Mouse (Mus musculus) megakaryocyte, adult 5-6 weeks (primary cell): ENCODE measurements around the gene Dab2ip. TPM values are rescaled to one million over a fixed set of nuclear protein-coding genes. Genes with fewer than 3 reads are reported as not detected.

Experiments
- ATAC-seq: 2 replicates; pipeline ENCODE4 v1.8.0; 2016; ENCODE audit warnings: mild to moderate bottlenecking, inconsistent platforms; ENCODE audit not compliant: poor library complexity, severe bottlenecking
- total RNA-seq, 2 experiments: library from RNA; stranded (forward) in 1 of 2; stranded (reverse) in 1 of 2; fragments of 153-499, 151-499 nt in 1 of 2; fragments of 221-1000, 200-1000 nt in 1 of 2; gene quantifications; 2 replicates each; pipeline versions ENCODE4 v1.2.3 to v1.2.4; 2015 to 2017

The Dab2ip gene
- total RNA-seq, 2 experiments from 2014 or later: 2.7 to 3.7 TPM

DNA sequence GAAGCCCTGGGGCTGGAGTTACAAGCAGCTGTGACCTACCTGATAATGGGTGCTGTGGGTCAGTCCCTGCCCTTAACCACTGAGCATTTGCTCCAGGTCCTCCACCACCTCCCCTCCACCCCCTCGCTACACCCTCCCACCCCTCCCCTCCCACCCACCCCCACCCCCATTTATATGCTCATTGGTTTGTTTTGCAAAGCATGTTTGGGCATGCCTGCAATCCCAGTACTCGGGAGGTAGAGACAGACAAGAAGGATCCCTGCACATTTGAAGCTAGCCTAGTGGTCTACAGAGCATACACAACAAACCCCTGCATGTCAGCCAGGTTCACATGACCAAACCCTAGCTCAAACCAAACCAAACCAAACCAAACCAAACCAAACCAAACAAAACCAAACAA, 178.0 kb downstream of the Dab2ip start:
- no peak for ATAC-seq

- ATAC-seq: no peak
Observed at GRCm38 (mm10) chr2:35737467-35738027, 179.5 kb downstream of the Dab2ip start.

- no peak for ATAC-seq
Observed at GRCm38 (mm10) chr2:35739669-35740254, 181.7 kb downstream of the Dab2ip start.

- no peak for ATAC-seq
Observed at GRCm38 (mm10) chr2:35745876-35746275, 187.8 kb downstream of the Dab2ip start.

DNA sequence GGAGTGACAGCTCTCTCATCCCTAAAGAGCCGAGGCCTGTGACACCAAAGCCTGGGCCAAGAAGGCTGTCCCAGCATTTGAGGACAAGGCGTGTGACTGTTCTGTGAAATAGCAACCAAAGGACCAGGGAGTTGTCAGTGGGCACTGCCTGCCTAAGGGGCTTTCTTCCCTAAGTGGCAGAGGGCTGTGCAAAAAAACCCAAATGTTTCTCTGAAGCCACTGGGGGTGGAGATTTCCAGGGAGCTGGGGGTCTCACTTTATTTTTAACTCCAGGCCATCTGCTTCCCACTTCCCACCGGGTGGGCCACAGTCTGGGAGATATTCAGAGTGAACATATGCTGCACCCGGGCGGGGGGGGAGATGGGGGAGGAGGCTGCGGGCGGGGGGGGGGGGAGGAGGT, 188.6 kb downstream of the Dab2ip start:
- ATAC-seq: no peak

- ATAC-seq: no peak
Observed at GRCm38 (mm10) chr2:35747371-35748035, 189.4 kb downstream of the Dab2ip start.

DNA sequence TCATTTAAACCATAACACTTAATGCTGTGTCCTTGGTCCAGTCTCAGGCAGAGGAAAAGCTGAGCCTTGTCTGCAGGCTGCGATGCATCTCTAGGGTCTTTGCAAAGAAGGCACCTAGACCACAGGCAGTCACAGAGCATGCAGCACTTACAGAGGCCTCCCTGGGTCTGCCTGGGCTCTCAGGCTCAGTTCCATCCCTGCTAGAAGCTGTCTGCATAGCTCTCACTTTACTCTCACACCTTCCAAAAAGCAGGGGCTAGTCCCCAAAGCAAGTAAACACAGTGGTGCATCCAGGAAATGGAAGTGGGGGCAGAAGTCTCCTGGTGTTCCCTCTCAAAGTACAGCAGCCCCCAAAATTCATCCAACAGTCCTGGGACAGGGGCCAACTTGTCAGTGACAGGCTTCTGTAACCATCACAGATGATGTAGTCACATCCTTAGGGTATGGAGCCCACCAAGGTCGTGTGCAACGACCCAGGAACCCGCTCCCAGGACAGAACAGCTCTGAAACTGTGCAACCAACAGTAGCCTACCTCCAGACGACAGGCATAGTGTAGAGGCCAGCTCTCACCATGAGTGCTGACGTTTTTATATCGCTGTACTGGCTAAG, 192.6 kb downstream of the Dab2ip start:
- no peak for ATAC-seq

- no peak for ATAC-seq
Observed at GRCm38 (mm10) chr2:35751781-35752505, 193.9 kb downstream of the Dab2ip start.

DNA sequence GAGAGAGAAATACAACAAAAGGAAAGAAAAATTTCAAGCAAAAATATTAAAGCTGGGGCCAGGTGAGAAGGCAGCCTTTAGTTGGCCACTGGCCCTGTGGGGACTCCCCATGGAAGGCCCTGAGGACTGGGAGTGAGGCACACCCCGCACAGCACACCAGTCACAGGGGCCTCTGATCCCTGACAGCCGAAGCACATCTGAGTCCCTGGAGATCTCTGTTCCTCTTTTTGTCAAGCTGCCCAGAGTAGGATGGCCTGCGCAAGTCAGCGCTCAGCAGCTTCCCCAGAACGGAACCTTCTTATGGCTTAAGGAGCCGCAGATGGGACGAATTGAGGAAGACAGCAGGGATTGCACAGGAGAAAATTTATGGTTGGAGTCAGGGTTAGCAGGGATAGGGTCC, 198.4 kb downstream of the Dab2ip start:
- peak; percentile 97 for ATAC-seq

- ATAC-seq: no peak
Observed at GRCm38 (mm10) chr2:35760352-35760751, 202.3 kb downstream of the Dab2ip start.

DNA sequence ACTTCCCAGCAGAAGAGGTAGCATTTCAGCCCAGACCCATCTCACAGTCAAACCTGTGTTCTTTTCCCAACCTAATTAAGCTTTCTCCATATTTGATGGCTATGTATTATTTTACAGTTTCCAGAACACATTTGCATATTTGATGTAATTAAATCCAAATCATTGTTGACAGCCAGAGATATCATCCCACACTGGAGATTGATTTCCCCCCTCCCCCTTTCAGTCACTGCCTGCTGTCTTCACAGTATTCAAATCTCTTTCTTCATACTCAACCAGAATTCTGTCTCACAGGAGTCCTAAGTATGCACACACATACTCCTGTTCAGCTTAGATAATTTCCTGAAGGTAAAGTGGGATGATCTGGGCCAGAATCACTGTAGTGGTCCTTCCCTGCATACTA, 202.8 kb downstream of the Dab2ip start:
- no peak for ATAC-seq

GRCm38 (mm10) chr2:35761458-35761857, 203.4 kb downstream of the Dab2ip start:
- no peak for ATAC-seq

DNA sequence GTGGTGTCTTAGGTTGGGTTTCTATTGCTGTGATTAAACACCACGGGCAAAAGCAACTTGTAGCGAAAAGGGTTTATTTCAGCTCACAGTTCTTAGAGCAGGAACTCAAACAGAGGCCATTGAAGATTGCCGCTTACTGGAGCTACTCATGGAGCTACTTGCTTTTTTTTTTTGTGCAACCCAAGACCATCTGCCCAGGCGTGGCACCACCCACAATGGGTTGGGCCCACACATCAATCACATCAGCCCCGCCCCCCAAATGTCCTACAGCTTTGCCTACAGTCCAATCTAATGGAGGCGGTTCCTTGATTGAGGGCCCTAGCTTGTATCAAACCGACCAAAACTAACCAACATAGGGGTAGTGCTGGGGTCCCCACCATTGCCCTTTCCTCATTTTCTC, 205.8 kb downstream of the Dab2ip start:
- no peak for ATAC-seq

GRCm38 (mm10) chr2:35764328-35764727, 206.3 kb downstream of the Dab2ip start:
- no peak for ATAC-seq

- ATAC-seq: no peak
Observed at GRCm38 (mm10) chr2:35767834-35768537, 209.9 kb downstream of the Dab2ip start.

DNA sequence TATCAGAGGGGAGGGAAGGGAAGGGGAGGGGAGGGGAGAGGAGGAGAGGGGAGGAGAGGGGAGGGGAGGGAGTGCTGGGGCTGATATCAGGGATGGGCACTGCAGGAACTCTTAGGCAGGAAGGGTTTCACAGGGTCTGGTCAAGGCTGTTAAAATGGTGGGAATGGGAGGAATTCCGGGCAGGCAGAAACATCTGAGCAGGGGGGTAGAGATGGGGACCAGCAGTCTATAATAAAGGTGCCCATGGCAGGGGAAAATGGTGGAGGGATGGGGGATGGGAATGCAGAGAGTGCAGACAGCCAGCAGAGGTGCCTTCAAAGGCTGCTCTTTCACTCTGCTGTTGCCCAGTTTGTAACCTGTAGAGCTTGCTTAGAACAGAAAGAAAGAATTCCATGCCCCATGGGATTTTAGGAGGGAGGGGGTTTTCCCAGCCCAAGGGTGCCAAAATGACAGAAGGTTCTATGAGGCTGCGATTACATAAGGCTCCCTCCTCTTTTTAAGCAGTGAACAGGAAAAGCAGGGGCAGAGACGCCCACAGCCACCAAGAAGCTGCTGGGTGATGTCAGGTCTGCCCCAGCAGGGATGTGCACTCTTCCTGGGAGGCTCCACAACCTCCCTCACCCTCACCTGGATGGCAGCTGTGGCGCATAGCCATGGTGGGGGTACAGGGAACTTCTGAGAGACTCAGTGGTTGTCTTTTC, 210.6 kb downstream of the Dab2ip start:
- ATAC-seq: no peak

- no peak for ATAC-seq
Observed at GRCm38 (mm10) chr2:35769398-35769797, 211.3 kb downstream of the Dab2ip start.

GRCm38 (mm10) chr2:35770541-35770940, 212.5 kb downstream of the Dab2ip start:
- ATAC-seq: no peak

- no peak for ATAC-seq
Observed at GRCm38 (mm10) chr2:35775651-35776055, 217.6 kb downstream of the Dab2ip start.

GRCm38 (mm10) chr2:35776935-35777334, 218.9 kb downstream of the Dab2ip start:
- no peak for ATAC-seq
